Mouse (Mus musculus) kidney, postnatal 4 days (tissue): ENCODE measurements around the gene Tada1.

Source experiments
- DNase-seq, 2 experiments: peaks; one replicate each; pipeline ENCODE4 v3.0.0; 2021; ENCODE audit warnings: mixed read lengths in 2 of 2

Gene Tada1

GRCm38 (mm10) chr1:166385431-166385830 is 6.5 kb downstream of the Tada1 start:
- DNase-seq, result no peak

GRCm38 (mm10) chr1:166388511-166388910 is 9.6 kb downstream of the Tada1 start:
- no peak for DNase-seq

- DNase-seq, result no peak
Measured at GRCm38 (mm10) chr1:166389406-166390125, 10.7 kb downstream of the Tada1 start.

GRCm38 (mm10) chr1:166391671-166392070 is 12.8 kb downstream of the Tada1 start:
- no peak for DNase-seq

- DNase-seq, result no peak
Measured at GRCm38 (mm10) chr1:166394770-166395169, 15.9 kb downstream of the Tada1 start.

- no peak for DNase-seq
Measured at GRCm38 (mm10) chr1:166395661-166396060, 16.8 kb downstream of the Tada1 start.

- no peak for DNase-seq
Measured at GRCm38 (mm10) chr1:166396381-166396780, 17.5 kb downstream of the Tada1 start.

GRCm38 (mm10) chr1:166401455-166401854 is 22.6 kb downstream of the Tada1 start:
- peak; percentile 57 to 71 for DNase-seq

- DNase-seq, result no peak
Measured at GRCm38 (mm10) chr1:166402003-166402402, 23.1 kb downstream of the Tada1 start.

- DNase-seq, result no peak
Measured at GRCm38 (mm10) chr1:166403846-166404245, 24.9 kb downstream of the Tada1 start.

GRCm38 (mm10) chr1:166409177-166409700 is 30.3 kb downstream of the Tada1 start:
- peak; percentile 62 to 77 for DNase-seq

- peak; percentile 84 to 90 for DNase-seq
Measured at GRCm38 (mm10) chr1:166409701-166410220, 30.9 kb downstream of the Tada1 start, which contains the start of gene Pogk. Gene Pogk, minus strand, starts transcription at chr1:166409863.

- no peak for DNase-seq
Measured at GRCm38 (mm10) chr1:166411541-166411940, 32.6 kb downstream of the Tada1 start.

- DNase-seq, result no peak
Measured at GRCm38 (mm10) chr1:166412266-166412665, 33.4 kb downstream of the Tada1 start.

GRCm38 (mm10) chr1:166429053-166429452 is 50.2 kb downstream of the Tada1 start:
- DNase-seq, result no peak

- DNase-seq, result peak; percentile 11 to 38
Measured at GRCm38 (mm10) chr1:166429809-166430431, 51.0 kb downstream of the Tada1 start.

GRCm38 (mm10) chr1:166439426-166439825 is 60.5 kb downstream of the Tada1 start:
- no peak for DNase-seq

- DNase-seq, result no peak
Measured at GRCm38 (mm10) chr1:166441992-166442391, 63.1 kb downstream of the Tada1 start.
